Mouse (Mus musculus) E14TG2a.4 (cell line): ENCODE data around the gene Paox.

Experiments used
- H3K27me3 ChIP-seq: 2 replicates; pipeline ENCODE4 v1.6.1; 2014; ENCODE audit warnings: low read length, control low read depth; ENCODE audit not compliant: insufficient read depth
- H3K36me3 ChIP-seq: 2 replicates; pipeline ENCODE4 v1.6.1; 2014; ENCODE audit warnings: low read length, control low read depth; ENCODE audit not compliant: insufficient read depth
- H3K4me1 ChIP-seq: replicated peaks from 2 replicates; pipeline ENCODE4 v1.6.1; 2014; ENCODE audit warnings: low read depth, low read length, control low read depth
- H3K4me3 ChIP-seq: replicated peaks from 2 replicates; pipeline ENCODE4 v1.5.1; 2014; ENCODE audit warnings: mild to moderate bottlenecking, low read length
- H3K9me3 ChIP-seq: 2 replicates; pipeline ENCODE4 v1.6.1; 2014; ENCODE audit warnings: low read length, control low read depth
- CTCF ChIP-seq: conservative IDR thresholded peaks from 2 replicates; pipeline ENCODE4 v1.5.1; 2014; ENCODE audit warnings: low read length
- NANOG ChIP-seq: IDR thresholded peaks from 2 replicates; pipeline ENCODE4 v1.6.1; 2014; ENCODE audit warnings: borderline replicate concordance, low read length, mixed read lengths
- POU5F1 ChIP-seq: IDR thresholded peaks from 2 replicates; pipeline ENCODE4 v1.6.1; 2014; ENCODE audit warnings: low read length, borderline replicate concordance

Gene Paox

GRCm38 (mm10) chr7:140104009-140104408 is 11.6 kb upstream of the Paox start:
- H3K4me3 ChIP-seq: no peak overlapping the region
- H3K4me1 ChIP-seq: peaks cover 22% of the 10 kb centered on the region
- no peaks in the 10 kb centered on the region for H3K9me3 ChIP-seq
- TF ChIP-seq NANOG (no peak), CTCF (no peak), POU5F1 (no peak)
- peaks cover 53% of the 10 kb centered on the region for H3K36me3 ChIP-seq
- H3K27me3 ChIP-seq: peaks cover 3% of the 10 kb centered on the region; the same call in 1 of the 2 replicates

- peaks cover 19% of the 10 kb centered on the region for H3K4me1 ChIP-seq
- peaks cover 67% of the 10 kb centered on the region for H3K36me3 ChIP-seq
- no peaks in the 10 kb centered on the region for H3K9me3 ChIP-seq
- no peaks in the 10 kb centered on the region for H3K27me3 ChIP-seq
- TF ChIP-seq POU5F1: no peak
- no peak for TF ChIP-seq NANOG
- no peak for TF ChIP-seq CTCF
- no peak overlapping the region for H3K4me3 ChIP-seq
Measured at GRCm38 (mm10) chr7:140111943-140112342, 3.7 kb upstream of the Paox start.

DNA sequence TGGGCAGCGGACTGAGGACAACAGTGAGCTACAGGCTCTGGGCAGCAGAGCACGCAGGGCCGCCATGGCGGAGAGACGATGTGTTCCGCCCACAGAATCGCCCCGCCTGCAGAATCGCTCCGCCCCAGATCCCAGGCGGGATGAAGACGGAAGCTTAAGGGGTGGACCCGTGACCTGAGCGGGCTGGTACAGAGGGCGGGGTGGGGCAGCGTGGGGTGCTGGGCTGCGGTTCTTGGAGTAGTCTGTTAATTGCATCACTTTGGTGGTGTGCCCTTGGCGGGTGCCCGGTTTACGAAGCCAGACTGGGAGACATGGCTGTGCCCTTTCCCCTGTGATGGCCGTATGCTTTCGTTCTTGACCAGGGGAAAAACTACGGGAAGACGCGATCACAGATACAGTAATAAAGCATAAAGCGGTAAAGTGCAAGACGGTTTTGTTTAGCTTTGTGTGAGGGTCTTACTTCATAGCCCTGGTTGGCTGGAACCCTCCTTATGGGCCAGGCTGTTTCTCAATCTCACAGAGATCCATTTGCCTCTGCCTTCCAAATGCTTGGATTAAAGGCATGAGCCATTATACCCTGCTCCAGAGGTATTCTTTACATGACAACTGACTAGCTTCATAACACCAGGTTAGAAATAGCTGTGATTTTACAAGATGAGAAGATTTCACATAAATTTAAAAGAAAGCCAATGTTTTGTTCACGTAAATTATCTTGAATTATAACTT is 893 bp downstream of the Paox start, which contains the start of gene Echs1:
Gene Echs1, minus strand, starts transcription at position 148 of the 726 bp plus-strand sequence.
- Histone ChIP-seq H3K27me3 (no peaks in the 10 kb centered on the region), H3K4me3 (peak within 1 kb of the TSS; percentile 92), H3K36me3 (peaks cover 22% of the 10 kb centered on the region), H3K9me3 (no peaks in the 10 kb centered on the region), H3K4me1 (peaks cover 30% of the 10 kb centered on the region)
- TF ChIP-seq POU5F1 (no peak), NANOG (no peak), CTCF (no peak)

- no peaks in the 10 kb centered on the region for H3K36me3 ChIP-seq
- H3K4me1 ChIP-seq: peaks cover 47% of the 10 kb centered on the region
- no peaks in the 10 kb centered on the region for H3K27me3 ChIP-seq
- H3K9me3 ChIP-seq: no peaks in the 10 kb centered on the region
- H3K4me3 ChIP-seq: no peak overlapping the region
- TF ChIP-seq CTCF (no peak), NANOG (no peak), POU5F1 (no peak)
Measured at GRCm38 (mm10) chr7:140120484-140120883, 4.9 kb downstream of the Paox start.

- H3K4me3 ChIP-seq: no peak overlapping the region
- H3K36me3 ChIP-seq: no peaks in the 10 kb centered on the region
- H3K4me1 ChIP-seq: peaks cover 46% of the 10 kb centered on the region
- TF ChIP-seq POU5F1: no peak
- no peak for TF ChIP-seq NANOG
- no peak for TF ChIP-seq CTCF
- no peaks in the 10 kb centered on the region for H3K9me3 ChIP-seq
- no peaks in the 10 kb centered on the region for H3K27me3 ChIP-seq
Measured at GRCm38 (mm10) chr7:140121338-140121910, 5.8 kb downstream of the Paox start.

DNA sequence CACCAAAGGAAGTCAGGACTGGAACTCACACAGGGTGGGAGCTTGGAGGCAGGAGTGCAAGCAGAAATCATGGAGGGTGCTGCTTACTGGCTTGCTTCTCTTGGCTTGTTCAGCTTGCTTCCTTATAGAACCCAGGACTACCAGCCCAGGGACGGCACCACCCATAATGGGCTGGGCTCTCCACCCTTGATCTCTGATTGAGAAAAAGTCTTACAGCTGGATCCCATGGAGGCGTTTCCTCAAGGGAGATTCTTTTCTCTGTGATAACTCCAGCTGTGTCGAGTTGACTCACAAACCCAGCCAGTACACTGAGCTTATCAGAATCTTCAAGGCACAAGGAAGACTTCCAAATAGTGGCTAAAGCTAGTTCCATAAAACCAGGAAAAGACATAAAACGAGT is 7.2 kb downstream of the Paox start:
- Histone ChIP-seq H3K36me3 (peaks cover 9% of the 10 kb centered on the region), H3K4me1 (peaks cover 48% of the 10 kb centered on the region), H3K9me3 (no peaks in the 10 kb centered on the region), H3K4me3 (no peak overlapping the region), H3K27me3 (no peaks in the 10 kb centered on the region)
- TF ChIP-seq CTCF (no peak), POU5F1 (no peak), NANOG (no peak)

GRCm38 (mm10) chr7:140124382-140124781 is 8.8 kb downstream of the Paox start:
- TF ChIP-seq CTCF (no peak), NANOG (no peak), POU5F1 (no peak)
- peaks cover 48% of the 10 kb centered on the region for H3K4me1 ChIP-seq
- no peaks in the 10 kb centered on the region for H3K9me3 ChIP-seq
- H3K4me3 ChIP-seq: no peak overlapping the region
- peaks cover 25% of the 10 kb centered on the region for H3K36me3 ChIP-seq
- no peaks in the 10 kb centered on the region for H3K27me3 ChIP-seq

- H3K4me3 ChIP-seq: peak overlapping the region; percentile 95
- no peaks in the 10 kb centered on the region for H3K9me3 ChIP-seq
- no peaks in the 10 kb centered on the region for H3K27me3 ChIP-seq
- TF ChIP-seq CTCF (no peak), POU5F1 (no peak), NANOG (no peak)
- H3K36me3 ChIP-seq: peaks cover 36% of the 10 kb centered on the region
- peaks cover 48% of the 10 kb centered on the region for H3K4me1 ChIP-seq
Measured at GRCm38 (mm10) chr7:140125278-140126021, 9.9 kb downstream of the Paox start.
